Mouse (Mus musculus) heart, adult 8-10 months (tissue): ENCODE results near the gene Galnt10. TPM values are rescaled to one million over a fixed set of nuclear protein-coding genes. Genes with fewer than 3 reads are reported as not detected.
A peak's percentile ranks its signal among the peaks of the same experiment; 100 is the strongest.
"Not testable (repeated sequence)": the region's sequence is repeated elsewhere in the genome, so short reads cannot be mapped to it uniquely, and the experiment has no call there.

Source experiments
- DNase-seq: peaks from one replicate; pipeline ENCODE4 v3.0.0; 2022; ENCODE audit warnings: low spot score
- total RNA-seq, 4 experiments: library from RNA; stranded (reverse); gene quantifications; 2 replicates each; pipeline ENCODE4 v1.2.4; 2022

Gene Galnt10
- total RNA-seq, 4 experiments from 2014 or later, result 5.7 to 8.1 (median 6.9) TPM

GRCm38 (mm10) chr11:57786616-57787418 is 141.6 kb downstream of the Galnt10 start:
- no peak for DNase-seq

- peak; percentile 38 for DNase-seq
Measured at GRCm38 (mm10) chr11:57787913-57788312, 142.7 kb downstream of the Galnt10 start.

GRCm38 (mm10) chr11:57790866-57791535 is 145.8 kb downstream of the Galnt10 start:
- DNase-seq, result no peak

- no peak for DNase-seq
Measured at GRCm38 (mm10) chr11:57795086-57795485, 149.8 kb downstream of the Galnt10 start.

GRCm38 (mm10) chr11:57797828-57798227 is 152.6 kb downstream of the Galnt10 start:
- no peak for DNase-seq

- DNase-seq, result no peak
Measured at GRCm38 (mm10) chr11:57799456-57799855, 154.2 kb downstream of the Galnt10 start.

- DNase-seq, result no peak
Measured at GRCm38 (mm10) chr11:57800266-57800951, 155.2 kb downstream of the Galnt10 start.

GRCm38 (mm10) chr11:57800971-57801765 is 155.9 kb downstream of the Galnt10 start, which contains the start of gene Sap30l:
TSS of gene Sap30l (plus strand) at chr11:57801637.
- peak; percentile 98 for DNase-seq

GRCm38 (mm10) chr11:57801766-57802510 is 156.7 kb downstream of the Galnt10 start:
- DNase-seq, result peak; percentile 42

- no peak for DNase-seq
Measured at GRCm38 (mm10) chr11:57802511-57802870, 157.2 kb downstream of the Galnt10 start.

GRCm38 (mm10) chr11:57805047-57805446 is 159.8 kb downstream of the Galnt10 start:
- DNase-seq, result no peak

- no peak for DNase-seq
Measured at GRCm38 (mm10) chr11:57809017-57809731, 163.9 kb downstream of the Galnt10 start.

- DNase-seq, result no peak
Measured at GRCm38 (mm10) chr11:57809732-57810098, 164.5 kb downstream of the Galnt10 start.

- DNase-seq, result no peak
Measured at GRCm38 (mm10) chr11:57811006-57811405, 165.8 kb downstream of the Galnt10 start.

- no peak for DNase-seq
Measured at GRCm38 (mm10) chr11:57812212-57812611, 167.0 kb downstream of the Galnt10 start.

- DNase-seq, result no peak
Measured at GRCm38 (mm10) chr11:57813641-57814040, 168.4 kb downstream of the Galnt10 start.

GRCm38 (mm10) chr11:57818189-57818588 is 172.9 kb downstream of the Galnt10 start:
- DNase-seq, result no peak

GRCm38 (mm10) chr11:57819999-57820581 is 174.8 kb downstream of the Galnt10 start:
- peak; percentile 61 for DNase-seq

GRCm38 (mm10) chr11:57823159-57823558 is 177.9 kb downstream of the Galnt10 start:
- DNase-seq, result not testable (repeated sequence)

- no peak for DNase-seq
Measured at GRCm38 (mm10) chr11:57823714-57824113, 178.5 kb downstream of the Galnt10 start.
